Mouse (Mus musculus) natural killer cell, adult 2 months (primary cell): Measurements from ENCODE around the gene Riox1.
"Not testable (repeated sequence)": the region's sequence is repeated elsewhere in the genome, so short reads cannot be mapped to it uniquely, and the experiment has no call there.

Experiments used
- DNase-seq, 2 experiments: peaks; one replicate each; pipeline ENCODE4 v3.0.0; 2022; ENCODE audit warnings: low spot score in 2 of 2

Riox1 gene

DNA sequence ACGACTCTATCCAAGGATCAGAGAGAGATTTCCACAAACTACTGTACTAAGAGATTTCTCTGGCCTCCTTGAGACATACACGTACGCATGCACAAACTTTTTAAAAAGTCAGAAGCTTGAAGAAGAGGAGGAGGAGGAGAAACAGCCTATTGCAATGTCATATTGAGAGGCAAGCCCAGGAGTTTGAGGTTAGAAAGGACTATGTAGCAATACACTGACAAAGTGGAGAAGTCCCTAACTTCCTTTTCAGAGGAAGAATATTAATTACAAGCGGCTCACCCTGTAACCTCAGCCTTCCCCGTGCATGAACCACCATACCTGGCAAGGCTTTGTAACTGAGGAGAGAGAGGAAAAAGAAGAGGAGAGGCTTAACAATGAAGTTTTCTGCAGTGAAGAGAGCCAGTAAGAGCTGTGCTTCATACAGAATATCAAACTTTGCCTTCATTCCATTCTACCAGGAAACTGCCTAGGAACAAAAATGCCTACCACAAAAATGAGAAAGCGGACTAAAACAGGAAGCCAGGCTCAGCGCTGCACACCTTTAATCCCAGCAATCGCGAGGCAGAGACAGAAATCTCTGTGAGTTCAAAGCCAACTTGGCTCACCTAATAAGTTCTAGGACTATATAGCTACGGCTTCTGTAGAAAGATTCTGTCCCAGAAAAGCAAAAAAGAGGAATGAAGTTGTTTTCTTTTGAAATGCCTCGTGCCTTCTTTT lies 474 bp upstream of the Riox1 start:
- DNase-seq, result no peak

DNA sequence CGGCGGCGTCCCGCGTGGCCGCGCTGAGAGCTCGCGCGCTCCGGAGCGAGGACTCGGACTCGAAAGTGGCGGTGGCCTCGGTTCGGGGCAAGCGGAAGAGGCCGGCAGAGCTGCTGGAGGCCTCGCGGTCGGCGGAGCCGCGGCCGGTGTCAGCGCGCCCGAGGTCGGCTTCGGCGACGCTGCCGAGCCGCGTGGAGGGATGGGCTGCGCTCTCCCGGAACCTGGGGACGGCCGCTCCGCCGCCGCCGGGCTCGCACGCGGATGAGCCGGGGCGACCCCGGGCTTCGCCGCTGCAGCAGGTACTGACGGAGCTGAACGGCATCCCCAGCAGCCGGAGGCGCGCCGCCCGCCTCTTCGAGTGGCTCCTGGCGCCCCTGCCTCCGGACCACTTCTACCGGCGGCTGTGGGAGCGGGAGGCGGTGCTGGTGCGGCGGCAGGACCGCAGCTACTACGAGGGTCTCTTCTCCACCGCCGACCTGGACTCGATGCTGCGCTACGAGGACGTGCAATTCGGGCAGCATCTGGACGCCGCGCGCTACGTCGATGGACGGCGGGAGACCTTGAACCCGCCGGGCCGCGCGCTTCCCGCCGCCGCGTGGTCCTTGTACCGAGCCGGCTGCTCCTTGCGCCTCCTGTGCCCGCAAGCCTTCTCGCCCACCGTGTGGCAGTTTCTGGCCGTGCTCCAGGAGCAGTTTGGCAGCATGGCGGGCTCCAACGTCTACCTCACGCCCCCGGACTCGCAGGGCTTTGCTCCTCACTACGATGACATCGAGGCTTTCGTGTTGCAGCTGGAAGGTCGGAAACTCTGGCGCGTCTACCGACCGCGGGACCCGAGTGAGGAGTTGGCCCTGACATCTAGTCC lies 663 bp downstream of the Riox1 start:
- DNase-seq, result peak; percentile 12 to 21

DNA sequence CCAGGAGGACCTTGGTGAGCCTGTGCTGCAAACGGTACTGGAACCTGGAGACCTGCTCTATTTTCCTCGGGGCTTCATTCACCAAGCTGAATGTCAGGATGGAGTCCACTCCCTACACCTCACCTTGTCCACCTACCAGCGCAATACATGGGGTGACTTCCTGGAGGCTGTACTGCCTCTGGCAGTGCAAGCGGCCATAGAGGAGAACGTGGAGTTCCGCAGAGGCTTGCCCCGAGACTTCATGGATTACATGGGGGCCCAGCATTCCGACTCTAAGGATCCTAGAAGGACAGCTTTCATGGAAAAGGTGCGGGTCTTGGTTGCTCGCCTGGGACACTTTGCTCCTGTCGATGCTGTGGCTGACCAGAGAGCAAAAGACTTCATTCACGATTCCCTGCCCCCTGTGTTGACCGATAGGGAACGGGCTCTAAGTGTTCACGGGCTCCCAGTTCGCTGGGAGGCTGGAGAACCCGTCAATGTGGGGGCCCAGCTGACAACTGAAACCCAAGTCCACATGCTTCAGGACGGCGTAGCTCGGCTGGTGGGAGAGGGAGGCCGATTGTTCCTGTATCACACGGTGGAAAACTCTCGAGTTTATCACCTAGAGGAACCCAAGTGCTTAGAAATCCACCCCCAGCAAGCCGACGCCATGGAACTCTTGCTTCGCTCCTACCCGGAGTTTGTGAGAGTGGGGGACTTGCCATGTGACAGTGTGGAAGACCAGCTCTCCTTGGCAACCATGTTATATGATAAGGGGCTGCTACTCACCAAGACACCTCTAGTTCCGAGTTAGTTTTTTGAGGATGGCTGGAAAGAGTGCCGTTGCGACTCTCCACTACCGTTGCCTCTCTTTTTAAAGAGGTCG lies 1.5 kb downstream of the Riox1 start:
- no peak for DNase-seq

DNA sequence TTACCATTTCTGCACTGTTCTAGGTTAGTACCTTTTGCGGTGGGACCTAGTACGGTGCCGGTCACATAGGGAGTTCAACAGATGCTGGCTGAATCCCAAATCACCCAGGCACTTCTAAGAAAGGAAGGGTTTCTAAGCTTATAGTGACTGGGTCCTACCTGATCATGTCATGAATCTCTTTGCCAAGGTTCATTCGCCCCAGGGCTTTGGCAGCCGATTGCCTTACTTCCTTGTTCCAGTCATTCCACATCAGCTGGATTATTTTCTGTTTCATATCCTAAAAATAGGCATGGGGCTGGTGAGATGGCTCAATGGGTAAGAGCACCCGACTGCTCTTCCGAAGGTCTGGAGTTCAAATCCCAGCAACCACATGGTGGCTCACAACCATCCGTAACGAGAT lies 7.9 kb downstream of the Riox1 start:
- no peak for DNase-seq

DNA sequence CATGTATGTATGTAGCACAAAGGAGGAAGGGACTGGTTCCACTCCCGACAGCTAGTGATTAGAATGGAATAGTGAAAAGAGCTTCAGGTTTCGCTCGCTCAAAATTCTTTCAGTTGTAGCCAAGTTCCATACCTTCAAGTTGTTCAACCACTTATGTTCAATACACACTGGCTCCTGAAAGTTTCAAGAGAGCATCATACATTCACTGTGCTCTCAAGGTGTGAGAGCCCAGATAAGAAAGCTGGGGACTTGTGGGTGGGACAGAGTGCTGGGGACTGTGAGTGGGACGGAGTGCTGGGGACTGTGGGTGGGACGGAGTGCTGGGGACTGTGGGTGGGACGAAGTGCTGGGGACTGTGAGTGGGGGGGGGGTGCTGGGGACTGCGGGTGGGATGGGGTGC lies 14.8 kb downstream of the Riox1 start:
- no peak for DNase-seq

DNA sequence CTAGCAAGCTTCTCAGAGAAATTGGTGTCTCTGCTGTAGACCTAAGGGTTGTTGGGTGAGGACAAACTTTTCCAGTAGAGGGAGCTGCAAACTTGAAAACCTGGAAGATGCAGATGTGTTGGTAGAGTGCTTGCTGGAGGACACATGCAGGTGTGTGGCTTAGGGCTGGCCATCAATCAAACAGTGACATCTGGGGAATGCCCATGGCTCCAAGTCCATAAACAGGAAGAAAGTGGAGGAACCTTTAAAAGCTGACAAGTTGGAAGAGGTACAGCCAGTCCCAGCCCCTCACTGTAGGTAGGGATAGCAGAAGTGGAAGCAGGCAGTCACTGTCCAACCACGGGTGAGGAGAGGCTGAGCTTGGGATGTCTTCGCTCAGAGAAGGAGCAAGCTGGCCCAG lies 21.7 kb downstream of the Riox1 start:
- DNase-seq, result peak in 1 of 2 experiments; percentile 42

DNA sequence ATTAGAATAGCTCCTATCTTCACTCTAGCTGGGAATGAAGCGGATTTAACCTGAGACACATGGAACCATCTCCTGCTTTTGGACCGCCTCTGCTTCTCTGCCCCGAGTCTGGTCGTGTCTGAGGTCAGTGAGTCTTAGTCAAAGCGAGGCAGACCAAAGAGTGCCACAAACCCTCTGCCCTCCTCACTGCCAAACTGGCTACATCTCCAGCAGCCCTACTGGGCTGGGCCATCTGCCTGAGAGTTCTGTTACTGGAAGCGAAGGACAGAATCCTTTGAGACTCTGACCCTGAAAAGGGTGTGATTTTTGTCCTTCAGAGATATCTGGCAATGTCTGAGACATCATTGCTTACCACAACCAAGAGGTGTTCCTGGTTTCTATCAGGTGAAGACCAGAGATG lies 28.5 kb downstream of the Riox1 start:
- no peak for DNase-seq

DNA sequence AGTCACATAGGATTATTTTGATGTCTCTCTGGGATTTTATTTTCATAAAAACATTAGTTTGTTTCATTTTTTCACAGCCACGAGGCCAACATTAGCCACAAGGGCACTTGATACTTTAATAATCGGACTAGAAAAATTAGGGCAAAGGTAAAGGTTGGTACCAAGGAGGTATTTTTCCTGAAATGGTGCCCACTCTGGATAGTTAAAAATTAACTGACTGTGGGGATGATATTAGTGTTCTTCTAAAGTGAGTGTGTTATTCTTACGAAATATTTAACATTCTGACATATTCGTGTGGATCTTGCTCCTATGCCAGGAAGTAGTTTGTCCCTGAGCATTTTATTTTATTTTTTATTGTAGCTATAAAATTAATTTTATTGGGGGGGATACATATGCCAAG lies 31.2 kb downstream of the Riox1 start:
- DNase-seq, result no peak

DNA sequence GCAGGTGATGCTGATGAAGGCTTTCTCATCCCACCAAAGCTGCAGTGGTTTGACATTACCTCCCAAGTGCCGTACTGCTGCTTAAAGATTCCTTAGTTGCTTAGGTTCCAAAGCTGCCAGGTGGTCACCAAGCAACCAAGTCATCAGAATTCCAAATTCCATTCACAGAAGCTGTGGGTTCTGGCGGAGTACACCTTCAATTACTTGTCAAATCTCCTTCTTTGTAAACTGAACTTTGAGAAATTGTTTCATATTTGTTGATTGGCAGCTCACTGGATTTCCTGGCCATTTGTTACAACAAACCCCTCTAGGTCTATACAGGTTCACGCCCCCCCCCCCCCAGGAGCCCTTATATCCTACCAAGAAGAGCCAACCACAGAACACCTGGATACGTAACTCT lies 34.3 kb downstream of the Riox1 start, which contains the start of gene Heatr4:
TSS of gene Heatr4 (minus strand) at position 101 of the 400 bp plus-strand sequence.
- no peak for DNase-seq

DNA sequence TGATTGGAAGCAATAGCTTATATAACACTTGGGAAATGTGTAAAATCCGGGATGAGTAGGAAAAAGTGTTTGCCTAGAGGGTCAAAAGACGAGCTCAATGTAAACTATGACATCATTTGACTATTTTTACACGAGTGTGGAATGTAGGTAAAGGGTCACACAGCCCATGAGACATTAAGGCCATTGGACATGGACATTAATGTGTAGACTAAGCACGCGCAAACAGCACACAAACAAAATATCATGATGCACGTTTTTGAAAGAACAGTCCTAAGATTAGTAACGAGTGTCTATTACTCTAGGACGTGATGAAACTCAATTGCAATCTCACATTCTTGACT lies 36.8 kb downstream of the Riox1 start:
- DNase-seq, result no peak

DNA sequence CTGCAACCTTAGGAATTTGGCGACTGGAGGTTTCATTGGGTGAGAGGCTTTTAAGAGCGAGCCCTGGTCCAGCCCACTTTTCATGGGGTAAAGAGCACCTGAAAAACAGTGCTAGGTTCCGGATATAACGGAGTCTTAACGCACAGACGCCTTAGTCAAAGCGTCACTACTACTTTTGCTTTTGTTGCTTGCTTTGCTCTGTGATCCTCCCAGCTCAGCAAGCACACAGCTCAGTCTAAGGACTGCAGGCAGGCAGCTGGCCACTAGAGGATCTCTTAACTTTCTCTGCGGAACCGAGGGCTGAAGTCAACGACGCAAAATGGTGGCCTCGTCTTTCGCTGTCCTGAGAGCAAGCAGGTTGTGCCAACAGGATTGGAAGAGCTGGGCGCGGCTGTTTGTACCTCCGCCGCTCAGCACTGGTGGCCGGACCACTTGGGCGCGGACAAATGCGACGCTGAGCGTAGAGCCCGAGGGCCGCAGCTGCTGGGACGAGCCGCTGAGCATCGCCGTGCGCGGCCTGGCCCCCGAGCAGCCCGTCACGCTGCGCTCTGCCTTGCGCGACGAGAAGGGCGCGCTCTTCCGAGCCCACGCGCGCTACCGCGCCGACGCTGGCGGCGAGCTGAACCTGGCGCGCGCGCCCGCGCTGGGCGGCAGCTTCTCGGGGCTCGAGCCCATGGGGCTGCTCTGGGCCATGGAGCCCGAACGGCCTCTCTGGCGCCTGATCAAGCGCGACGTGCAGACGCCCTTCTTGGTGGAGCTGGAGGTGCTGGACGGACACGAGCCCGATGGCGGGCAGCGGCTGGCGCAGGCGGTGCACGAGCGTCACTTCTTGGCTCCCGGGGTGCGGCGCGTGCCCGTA lies 37.4 kb downstream of the Riox1 start, which contains the start of gene Acot2:
TSS of gene Acot2 (plus strand) at position 279 of the 859 bp plus-strand sequence.
- DNase-seq, result peak; percentile 79 to 87

DNA sequence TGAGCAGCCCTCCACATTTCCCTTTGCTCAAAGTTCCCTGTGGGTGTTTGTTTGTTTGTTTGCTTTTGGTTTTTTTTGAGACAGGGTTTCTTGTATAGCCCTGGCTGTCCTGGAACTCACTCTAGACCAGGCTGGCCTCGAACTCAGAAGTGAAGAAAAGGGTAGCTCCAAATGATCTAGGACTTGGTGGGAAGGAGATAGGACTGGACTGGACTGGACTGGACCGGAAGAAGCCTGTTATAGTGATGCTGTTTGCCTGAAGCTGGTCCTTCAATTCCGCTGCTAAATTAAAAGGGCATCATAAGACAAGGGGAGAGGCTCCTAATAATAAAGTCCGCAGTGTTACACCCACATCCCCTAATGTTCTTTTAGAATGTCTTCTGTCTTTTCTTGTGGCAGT lies 38.1 kb downstream of the Riox1 start:
- no peak for DNase-seq

DNA sequence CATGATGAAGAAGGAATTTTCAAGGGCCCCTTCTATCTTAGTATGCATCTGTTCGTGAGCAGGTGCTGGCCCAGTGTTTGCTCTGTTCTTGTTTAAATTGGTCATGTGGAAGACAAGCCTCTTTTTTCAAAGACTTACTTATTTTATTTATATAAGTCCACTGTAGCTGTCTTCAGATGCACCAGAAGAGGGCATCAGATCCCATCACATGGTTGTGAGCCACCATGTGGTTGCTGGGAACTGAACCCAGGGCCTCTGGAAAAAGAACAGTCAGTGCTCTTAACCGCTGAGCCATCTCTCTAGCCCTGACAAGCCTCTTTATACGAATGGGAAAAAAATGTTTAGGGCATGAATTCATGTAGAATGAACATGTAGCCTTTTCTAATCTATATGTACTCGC lies 39.0 kb downstream of the Riox1 start:
- no peak for DNase-seq

DNA sequence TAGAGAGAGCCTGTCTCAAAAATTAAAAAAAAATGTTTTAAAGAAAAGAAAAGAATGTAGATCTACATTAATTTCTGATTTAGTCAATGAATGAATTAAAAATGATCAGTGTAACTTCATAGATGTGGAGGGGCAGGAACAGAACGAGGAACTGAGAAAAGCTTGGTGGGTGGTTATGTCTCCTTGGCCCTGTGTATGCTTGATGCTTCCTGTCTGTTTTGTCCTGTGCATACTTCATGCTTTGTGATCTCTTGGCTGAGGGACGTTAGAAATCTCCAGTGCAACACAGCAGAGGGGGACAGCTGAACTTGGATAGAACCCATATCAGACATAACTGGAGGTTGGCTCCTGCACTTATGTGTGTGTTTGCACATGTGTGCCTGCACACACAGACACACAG lies 46.8 kb downstream of the Riox1 start:
- no peak for DNase-seq

DNA sequence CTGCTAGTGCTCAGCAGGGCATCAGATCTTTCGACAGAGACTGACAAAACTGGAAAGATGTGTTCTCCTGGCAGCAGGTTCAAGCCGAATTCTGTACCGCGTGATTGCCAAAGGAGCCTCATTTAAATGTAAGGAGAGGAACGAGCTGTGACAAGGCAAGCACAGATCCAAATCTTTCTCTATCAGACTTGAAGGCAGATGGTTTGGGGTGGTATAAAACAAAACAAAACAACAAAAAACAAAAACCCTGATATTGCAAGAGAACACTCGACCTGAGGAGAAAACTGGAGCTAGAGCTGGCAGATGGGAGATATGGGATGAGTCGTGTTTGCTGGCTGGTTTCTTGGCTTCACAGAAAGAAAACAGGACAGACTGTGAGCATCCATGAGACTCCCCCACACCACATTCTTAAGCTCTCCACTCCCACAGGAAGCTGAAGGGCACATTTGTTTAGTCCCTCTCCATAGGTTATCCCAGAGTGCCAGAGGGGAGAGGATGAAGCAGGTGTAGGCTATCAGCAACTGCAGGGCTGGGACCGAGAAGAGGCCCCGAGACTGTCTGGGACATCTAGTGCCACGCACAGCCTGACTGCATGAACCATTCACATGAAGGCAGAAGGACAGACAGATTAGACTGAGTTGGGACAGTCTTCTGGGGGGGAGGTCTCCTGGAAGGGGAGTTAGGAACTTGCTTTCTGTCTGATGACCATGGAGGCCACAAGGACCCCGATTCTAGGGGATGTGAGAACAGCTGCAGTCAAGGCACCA lies 48.1 kb downstream of the Riox1 start:
- no peak for DNase-seq

DNA sequence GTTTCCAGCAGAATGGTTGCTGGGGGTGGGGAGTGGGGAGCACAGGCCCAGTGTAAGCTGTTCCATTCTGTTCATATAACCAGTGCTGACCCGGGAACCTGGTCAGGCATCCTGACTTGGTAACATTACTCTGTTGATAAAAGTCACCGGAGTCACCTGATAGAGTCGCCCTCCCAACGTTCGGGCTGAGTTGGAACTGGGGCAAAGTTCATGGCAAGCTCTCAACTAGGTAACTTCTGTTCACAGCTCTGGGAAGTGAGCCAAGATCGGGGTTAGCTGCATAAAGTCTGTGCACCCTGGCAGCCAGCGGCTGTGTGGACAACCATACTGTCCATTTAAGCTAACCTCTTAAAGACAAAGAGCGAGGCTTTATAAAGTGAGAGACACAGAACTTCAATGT lies 48.8 kb downstream of the Riox1 start:
- not testable (repeated sequence) for DNase-seq

DNA sequence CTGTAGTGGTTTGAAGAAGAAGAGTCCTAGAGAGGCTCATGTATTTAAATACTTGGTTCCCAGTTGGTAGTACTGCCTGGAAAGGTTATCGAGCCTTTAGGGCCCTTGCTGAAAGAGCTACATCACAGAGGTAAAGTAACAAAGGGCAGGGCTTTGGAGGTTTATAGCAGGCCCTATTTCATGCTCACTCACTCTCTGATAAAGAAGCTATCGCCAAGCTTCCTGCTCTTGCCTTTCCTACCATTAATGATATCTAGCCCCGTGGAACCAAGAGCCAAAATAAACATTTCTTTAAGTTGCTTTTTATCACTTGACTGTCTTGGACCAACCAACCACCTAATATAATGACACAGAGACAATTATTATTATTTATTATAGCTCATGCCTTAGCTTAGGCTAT lies 50.0 kb downstream of the Riox1 start:
- no peak for DNase-seq
